Mouse (Mus musculus): Measurements from ENCODE around the gene Zfp428. TPM values are rescaled to one million over a fixed set of nuclear protein-coding genes. Genes with fewer than 3 reads are reported as not detected.

Gene Zfp428
- polyA plus RNA-seq, 1 experiment, result 9.5 TPM

DNA sequence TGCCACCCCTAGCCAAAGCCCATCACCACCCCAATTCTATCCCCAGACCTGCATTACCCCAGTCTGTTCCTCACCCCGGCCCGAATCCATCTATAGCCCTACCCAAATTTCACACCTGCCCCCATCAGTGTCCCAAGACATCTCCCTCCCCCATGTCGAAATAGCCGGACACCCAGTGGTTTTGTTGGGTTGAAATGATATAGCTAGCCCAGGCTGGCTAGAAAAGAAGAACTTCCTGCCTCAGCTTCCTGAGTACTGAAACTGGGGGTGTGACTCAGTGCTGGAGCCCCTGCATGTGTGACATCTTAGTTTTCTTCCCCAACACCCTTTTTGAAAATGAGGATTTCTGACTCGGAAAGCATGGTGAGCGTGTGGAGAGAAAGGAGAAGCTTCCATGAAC, 40.0 kb upstream of the Zfp428 start:
- H3K4me3 ChIP-seq (ENCODE audit: insufficient read depth, low read depth, low read length), result no peak overlapping the region
- no peaks in the 10 kb centered on the region for H3K36me3 ChIP-seq (ENCODE audit: control insufficient read depth, insufficient read depth, low read length)
- H3K27ac ChIP-seq (ENCODE audit: insufficient read depth, low read depth, low read length), result no peak overlapping the region
- TF ChIP-seq CTCF (conservative IDR thresholded peaks at IDR 0.05; ENCODE audit: insufficient read depth, insufficient read length, low read depth, low read length) (no peak), POLR2A (IDR thresholded peaks at IDR 0.05; ENCODE audit: low read depth, low read length) (no peak)
- no peak for DNase-seq
- 0 out of 2 replicates have a peak, but pooled peaks cover 3% of the 10 kb centered on the region for H3K4me1 ChIP-seq (ENCODE audit: control insufficient read depth, insufficient read depth, low read length)
- no peaks in the 10 kb centered on the region for H3K27me3 ChIP-seq (replicated peaks; ENCODE audit: control insufficient read depth, insufficient read depth, low read length)
- 87% methylated on average over 6 of the region's 6 CpGs for WGBS

DNA sequence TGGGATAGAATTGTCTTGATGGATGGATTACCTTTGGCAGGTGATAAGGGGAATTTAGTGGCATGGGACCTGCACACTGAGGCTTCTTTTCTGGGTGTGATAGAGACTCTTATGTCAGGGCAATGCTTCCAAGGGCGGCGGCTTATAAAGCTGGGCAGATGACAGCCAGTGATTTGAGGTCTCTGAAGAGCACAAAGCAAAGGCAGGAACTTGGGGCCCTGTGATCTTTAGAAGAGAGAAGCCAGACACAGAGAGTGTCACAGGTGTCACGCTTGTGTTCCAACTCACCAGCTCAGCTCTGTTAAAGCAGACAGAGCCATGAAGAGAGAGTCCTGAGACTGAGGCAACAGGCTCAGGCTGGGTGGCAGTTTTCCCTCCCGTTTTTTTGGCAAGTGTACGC, 38.9 kb upstream of the Zfp428 start:
- WGBS, result 78% methylated on average over 5 of the region's 5 CpGs
- Histone ChIP-seq H3K36me3 (ENCODE audit: control insufficient read depth, insufficient read depth, low read length) (no peaks in the 10 kb centered on the region), H3K27me3 (replicated peaks; ENCODE audit: control insufficient read depth, insufficient read depth, low read length) (no peaks in the 10 kb centered on the region), H3K27ac (ENCODE audit: insufficient read depth, low read depth, low read length) (no peak overlapping the region), H3K4me1 (ENCODE audit: control insufficient read depth, insufficient read depth, low read length) (no peaks in the 10 kb centered on the region), H3K4me3 (ENCODE audit: insufficient read depth, low read depth, low read length) (no peak overlapping the region)
- DNase-seq, result no peak
- no peak for TF ChIP-seq POLR2A (IDR thresholded peaks at IDR 0.05; ENCODE audit: low read depth, low read length)
- TF ChIP-seq CTCF (conservative IDR thresholded peaks at IDR 0.05; ENCODE audit: insufficient read depth, insufficient read length, low read depth, low read length), result no peak

DNA sequence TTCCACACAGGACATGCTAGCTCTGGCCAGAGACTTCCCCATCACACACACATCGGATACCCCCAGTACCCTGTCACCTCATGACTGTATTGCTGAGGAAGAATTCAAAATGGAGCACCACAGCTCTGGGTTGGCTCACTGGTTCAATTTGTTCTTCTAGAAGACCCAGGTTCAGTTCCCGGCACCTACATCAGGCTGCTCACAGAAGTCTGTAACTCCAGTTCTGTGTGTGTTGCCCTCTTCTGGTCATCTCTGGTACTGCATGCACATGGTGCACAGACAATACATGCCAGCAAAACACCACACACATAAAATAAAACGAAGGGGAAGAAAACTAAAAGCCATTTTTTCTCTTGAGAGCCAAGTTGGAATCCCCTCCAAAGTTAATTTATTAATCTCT, 37.7 kb upstream of the Zfp428 start:
- H3K36me3 ChIP-seq (ENCODE audit: control insufficient read depth, insufficient read depth, low read length), result no peaks in the 10 kb centered on the region
- DNase-seq, result no peak
- H3K27me3 ChIP-seq (replicated peaks; ENCODE audit: control insufficient read depth, insufficient read depth, low read length), result no peaks in the 10 kb centered on the region
- H3K4me1 ChIP-seq (ENCODE audit: control insufficient read depth, insufficient read depth, low read length), result no peaks in the 10 kb centered on the region
- 91% methylated on average over 3 of the region's 3 CpGs for WGBS
- H3K27ac ChIP-seq (ENCODE audit: insufficient read depth, low read depth, low read length), result no peak overlapping the region
- TF ChIP-seq POLR2A (IDR thresholded peaks at IDR 0.05; ENCODE audit: low read depth, low read length) (no peak), CTCF (conservative IDR thresholded peaks at IDR 0.05; ENCODE audit: insufficient read depth, insufficient read length, low read depth, low read length) (peak; percentile 31; the same call in 1 of the 2 replicates)
- H3K4me3 ChIP-seq (ENCODE audit: insufficient read depth, low read depth, low read length), result no peak overlapping the region

DNA sequence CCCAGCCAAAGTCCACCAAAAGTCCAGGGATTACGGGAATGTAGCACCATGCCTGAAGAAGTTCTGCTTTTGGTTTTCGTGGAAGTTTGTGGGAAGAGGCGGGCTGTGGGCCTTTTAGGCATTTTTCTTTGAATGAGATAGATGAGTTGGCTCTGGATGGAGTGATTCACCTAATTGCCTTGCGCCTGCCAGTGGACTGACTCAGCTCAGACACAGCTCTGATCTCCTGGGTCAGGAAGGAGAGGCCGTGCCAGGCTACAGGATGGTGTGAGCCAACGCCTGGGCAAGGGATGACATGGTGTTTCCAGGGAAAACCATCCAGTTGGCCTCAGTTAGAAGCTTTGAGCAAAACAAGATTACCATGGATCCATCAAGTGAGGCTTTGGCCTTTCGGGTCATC, 36.5 kb upstream of the Zfp428 start:
- 90% methylated on average over 7 of the region's 7 CpGs for WGBS
- TF ChIP-seq CTCF (conservative IDR thresholded peaks at IDR 0.05; ENCODE audit: insufficient read depth, insufficient read length, low read depth, low read length), result no peak
- H3K4me1 ChIP-seq (ENCODE audit: control insufficient read depth, insufficient read depth, low read length), result no peaks in the 10 kb centered on the region
- no peak for DNase-seq
- no peaks in the 10 kb centered on the region for H3K27me3 ChIP-seq (replicated peaks; ENCODE audit: control insufficient read depth, insufficient read depth, low read length)
- H3K36me3 ChIP-seq (ENCODE audit: control insufficient read depth, insufficient read depth, low read length), result no peaks in the 10 kb centered on the region
- H3K27ac ChIP-seq (ENCODE audit: insufficient read depth, low read depth, low read length), result no peak overlapping the region
- H3K4me3 ChIP-seq (ENCODE audit: insufficient read depth, low read depth, low read length), result no peak overlapping the region

DNA sequence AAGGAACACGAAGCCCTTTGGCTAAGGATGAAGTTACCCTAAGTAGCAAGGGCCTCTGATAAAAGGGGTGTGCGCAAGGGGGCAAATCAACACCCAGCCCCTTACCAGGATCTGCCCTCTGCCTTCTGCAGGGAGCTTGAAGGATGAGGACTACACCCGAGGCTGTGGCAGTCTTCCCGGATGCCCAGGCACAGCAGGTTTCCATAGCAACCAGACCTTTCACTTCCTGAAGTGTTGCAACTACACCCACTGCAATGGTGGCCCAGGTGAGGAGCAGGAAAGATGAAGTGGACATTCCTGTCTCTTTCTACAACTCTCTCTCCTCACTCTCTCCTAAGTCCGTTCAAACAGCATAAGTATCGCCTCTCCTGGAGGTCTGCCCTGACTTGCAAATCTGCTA, 34.4 kb upstream of the Zfp428 start:
- H3K27ac ChIP-seq (ENCODE audit: insufficient read depth, low read depth, low read length), result no peak overlapping the region
- WGBS, result 80% methylated on average over 6 of the region's 6 CpGs
- no peak for DNase-seq
- H3K4me3 ChIP-seq (ENCODE audit: insufficient read depth, low read depth, low read length), result no peak overlapping the region
- no peaks in the 10 kb centered on the region for H3K27me3 ChIP-seq (replicated peaks; ENCODE audit: control insufficient read depth, insufficient read depth, low read length)
- TF ChIP-seq CTCF (conservative IDR thresholded peaks at IDR 0.05; ENCODE audit: insufficient read depth, insufficient read length, low read depth, low read length) (no peak), POLR2A (IDR thresholded peaks at IDR 0.05; ENCODE audit: low read depth, low read length) (no peak)
- H3K36me3 ChIP-seq (ENCODE audit: control insufficient read depth, insufficient read depth, low read length), result no peaks in the 10 kb centered on the region
- no peaks in the 10 kb centered on the region for H3K4me1 ChIP-seq (ENCODE audit: control insufficient read depth, insufficient read depth, low read length)

DNA sequence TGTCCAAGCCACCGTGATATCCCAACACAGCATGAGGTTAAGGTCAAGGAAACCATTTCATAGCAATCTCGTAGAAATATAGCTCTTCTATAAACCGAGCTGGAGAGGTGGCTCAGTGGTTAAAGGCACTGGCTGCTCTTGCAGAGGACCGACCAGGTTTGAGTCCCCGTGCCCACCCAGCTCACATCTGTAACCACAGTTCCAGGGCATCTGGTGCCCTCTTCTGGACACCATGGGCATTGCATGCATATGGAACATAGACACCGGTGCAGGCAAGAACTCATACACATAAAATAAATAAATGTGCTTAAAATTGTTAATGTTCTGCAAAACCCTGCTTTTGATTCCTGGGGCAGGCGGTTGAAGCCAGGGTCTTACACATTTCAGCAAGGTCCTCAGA, 33.9 kb upstream of the Zfp428 start:
- no peaks in the 10 kb centered on the region for H3K4me1 ChIP-seq (ENCODE audit: control insufficient read depth, insufficient read depth, low read length)
- TF ChIP-seq POLR2A (IDR thresholded peaks at IDR 0.05; ENCODE audit: low read depth, low read length) (no peak), CTCF (conservative IDR thresholded peaks at IDR 0.05; ENCODE audit: insufficient read depth, insufficient read length, low read depth, low read length) (peak; percentile 73)
- H3K36me3 ChIP-seq (ENCODE audit: control insufficient read depth, insufficient read depth, low read length), result no peaks in the 10 kb centered on the region
- WGBS, result 80% methylated on average over 7 of the region's 7 CpGs
- H3K27ac ChIP-seq (ENCODE audit: insufficient read depth, low read depth, low read length), result no peak overlapping the region
- H3K27me3 ChIP-seq (replicated peaks; ENCODE audit: control insufficient read depth, insufficient read depth, low read length), result no peaks in the 10 kb centered on the region
- no peak overlapping the region for H3K4me3 ChIP-seq (ENCODE audit: insufficient read depth, low read depth, low read length)
- DNase-seq, result peak; percentile 33

DNA sequence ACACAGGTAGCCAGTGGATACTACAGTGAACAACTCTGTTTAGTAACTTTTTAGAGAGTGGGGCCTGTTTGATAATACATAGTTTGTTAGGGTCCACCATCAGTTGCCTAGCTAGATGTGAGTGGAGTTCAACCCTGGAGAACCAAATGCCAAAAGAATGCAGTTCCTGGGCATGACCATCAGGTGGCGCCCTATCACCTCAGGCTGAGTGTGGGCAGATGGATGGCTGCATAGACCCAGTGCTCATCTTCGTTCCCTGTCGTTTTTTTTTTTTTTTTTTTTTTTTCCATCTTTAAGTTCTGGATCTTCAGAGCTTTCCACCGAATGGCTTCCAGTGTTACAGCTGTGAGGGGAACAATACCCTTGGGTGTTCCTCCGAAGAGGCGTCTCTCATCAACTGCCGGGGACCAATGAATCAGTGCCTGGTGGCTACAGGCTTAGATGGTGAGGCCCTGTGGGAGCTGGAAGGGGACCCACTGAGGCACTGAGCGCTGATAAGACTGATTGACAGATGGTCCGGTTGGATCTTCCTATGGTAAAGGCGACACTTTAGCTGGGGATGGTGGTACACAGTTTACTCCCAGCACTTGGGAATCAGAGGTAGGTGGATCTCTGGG, 32.8 kb upstream of the Zfp428 start:
- Histone ChIP-seq H3K36me3 (ENCODE audit: control insufficient read depth, insufficient read depth, low read length) (no peaks in the 10 kb centered on the region), H3K27ac (ENCODE audit: insufficient read depth, low read depth, low read length) (no peak overlapping the region), H3K4me3 (ENCODE audit: insufficient read depth, low read depth, low read length) (no peak overlapping the region), H3K4me1 (ENCODE audit: control insufficient read depth, insufficient read depth, low read length) (no peaks in the 10 kb centered on the region), H3K27me3 (replicated peaks; ENCODE audit: control insufficient read depth, insufficient read depth, low read length) (no peaks in the 10 kb centered on the region)
- DNase-seq, result peak; percentile 70
- 51% methylated on average over 10 of the region's 10 CpGs for WGBS
- no peak for TF ChIP-seq POLR2A (IDR thresholded peaks at IDR 0.05; ENCODE audit: low read depth, low read length)
- peak; percentile 96 for TF ChIP-seq CTCF (conservative IDR thresholded peaks at IDR 0.05; ENCODE audit: insufficient read depth, insufficient read length, low read depth, low read length)
